Mouse (Mus musculus) mouse embryonic stem cell (cell line): ENCODE measurements around the gene Unc80.

Source experiments
- in situ Hi-C, 2 experiments: fragments of 300-500 bp; cut with MboI; formaldehyde crosslinking; loops; 1 replicate in 1 of 2; 3 replicates in 1 of 2; pipeline ENCODE4 v1.14.3; 2019 to 2020; ENCODE audit warnings: low sequenced_read_pairs in 2 of 2, low pct_unique_long_range_greater_than_20kb in 1 of 2, mixed read lengths in 1 of 2; ENCODE audit not compliant: unreplicated experiment in 1 of 2

Unc80 gene

DNA sequence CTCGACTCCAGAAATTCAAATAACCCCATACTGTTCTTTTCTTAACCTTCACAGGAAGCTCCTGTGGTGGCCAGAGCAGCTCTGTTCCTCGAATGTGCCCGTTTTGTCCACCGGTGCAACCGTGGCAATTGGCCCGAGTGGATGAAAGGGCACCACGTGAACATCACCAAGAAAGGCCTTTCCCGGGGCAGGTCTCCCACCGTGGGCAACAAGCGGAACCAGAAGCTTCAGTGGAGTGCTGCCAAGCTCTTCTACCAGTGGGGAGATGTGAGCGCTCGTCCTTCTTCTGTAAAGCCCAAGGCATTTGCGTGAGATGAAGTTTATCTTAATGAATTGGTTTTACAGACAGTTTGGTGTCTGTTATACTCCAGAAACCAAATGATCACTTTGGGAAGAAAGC, 101.6 kb downstream of the Unc80 start:
- in situ Hi-C loops = no loop called here

DNA sequence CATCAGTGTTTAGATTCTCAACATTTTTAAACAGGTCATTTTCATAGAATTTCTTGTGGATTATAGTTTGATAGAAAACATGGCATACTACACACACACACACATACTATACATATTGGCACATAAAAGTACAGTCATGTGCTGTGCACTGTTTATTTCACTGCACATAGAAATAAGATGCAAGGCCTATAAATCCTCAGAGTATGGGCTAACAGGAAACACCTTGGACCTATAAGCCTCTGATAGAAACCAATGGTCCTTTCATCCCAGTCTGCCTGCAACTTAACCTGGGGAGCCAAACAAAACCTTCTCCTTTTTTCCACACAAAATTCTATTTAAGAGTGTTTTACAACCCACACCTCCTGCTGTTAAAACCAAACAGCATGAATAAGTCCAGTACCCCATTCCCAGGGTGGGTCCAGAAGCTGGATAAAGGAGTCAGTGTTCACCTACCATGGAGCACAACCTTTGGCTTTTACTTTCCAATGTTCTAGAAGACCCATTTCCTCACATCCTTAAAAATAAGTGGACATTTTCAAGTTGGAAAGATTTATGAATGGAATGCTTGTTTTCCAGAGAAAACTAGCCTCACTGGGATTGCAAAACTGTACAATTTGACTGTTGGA, 129.1 kb downstream of the Unc80 start:
- in situ Hi-C loops = no loop called here

DNA sequence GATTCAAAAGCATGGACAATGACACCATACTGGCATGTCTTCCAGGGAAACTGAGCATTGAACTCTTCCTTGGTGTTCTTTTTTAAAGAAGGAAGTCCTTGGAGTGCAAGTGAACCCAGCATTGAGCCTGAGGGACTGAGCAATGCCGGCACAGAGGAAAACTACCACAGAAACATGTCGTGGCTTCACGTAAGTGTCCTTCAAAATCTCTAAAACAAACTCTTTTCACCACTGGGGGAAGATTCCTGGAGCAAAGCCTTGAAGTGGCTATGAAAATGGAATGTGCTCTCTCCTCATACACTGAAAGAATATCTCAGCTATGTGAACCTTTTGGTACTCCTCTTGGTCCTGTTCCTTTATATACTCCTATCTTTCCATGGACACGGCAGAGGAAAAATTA, 140.1 kb downstream of the Unc80 start:
- in situ Hi-C loops = no loop called here

DNA sequence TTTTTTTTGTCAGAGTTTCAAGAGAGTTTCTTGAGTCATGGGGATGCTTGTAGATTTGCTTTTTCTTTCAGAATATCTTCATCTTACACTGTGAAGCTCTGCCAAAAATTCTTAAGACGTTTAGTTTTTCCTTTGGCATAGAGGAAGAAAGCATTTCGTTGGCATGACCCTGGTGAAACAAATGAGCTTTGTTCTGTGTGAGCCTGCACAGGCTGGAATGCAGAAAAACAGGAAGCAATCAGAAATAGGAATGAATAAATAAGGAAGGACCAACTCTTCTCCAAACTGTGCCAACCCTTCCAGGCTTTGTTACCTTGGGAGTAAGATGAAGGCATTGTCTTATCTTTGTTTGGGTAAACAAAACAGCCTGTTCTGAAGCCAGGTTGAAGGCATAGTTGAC, 149.0 kb downstream of the Unc80 start:
- in situ Hi-C loops = no loop called here

DNA sequence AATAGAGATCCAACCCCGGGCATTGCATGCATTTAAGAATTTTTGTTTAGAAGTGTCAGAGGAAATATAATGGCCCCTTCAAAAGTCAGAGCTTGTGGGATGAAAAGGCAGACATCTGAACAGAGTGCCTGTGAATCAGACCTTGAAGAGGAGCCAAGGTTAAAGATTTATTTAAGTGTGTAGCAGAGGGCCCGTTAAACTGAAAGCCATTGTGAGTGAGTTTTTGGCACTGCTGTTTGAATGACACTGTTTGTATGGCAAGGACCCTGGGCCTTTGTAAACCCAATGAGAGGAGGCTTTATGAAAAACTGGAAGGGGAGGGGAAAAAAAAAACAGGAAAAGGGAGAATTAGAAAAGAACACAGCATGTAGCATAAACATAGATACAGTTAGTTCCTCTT, 170.0 kb downstream of the Unc80 start:
- in situ Hi-C loops = no loop called here

DNA sequence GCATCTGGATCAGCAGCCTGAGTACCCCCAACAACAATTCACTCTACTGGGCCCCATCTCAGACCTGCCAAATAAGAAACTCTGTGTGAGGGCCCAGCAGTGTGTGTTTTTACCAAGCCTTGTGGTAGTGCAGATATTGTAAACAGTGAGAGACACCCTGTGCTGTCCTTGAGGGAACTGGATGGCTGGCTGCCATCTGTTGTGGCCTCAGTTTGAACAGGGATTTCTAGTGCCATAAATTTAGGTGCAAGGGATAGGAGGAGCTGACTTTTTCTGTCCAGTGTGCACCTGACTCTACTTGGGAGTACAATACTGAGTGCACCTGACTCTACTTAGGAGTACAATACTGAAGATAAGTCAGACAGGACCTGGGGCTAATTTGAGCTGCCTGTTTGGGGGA, 178.7 kb downstream of the Unc80 start:
- in situ Hi-C loops = no loop called here

DNA sequence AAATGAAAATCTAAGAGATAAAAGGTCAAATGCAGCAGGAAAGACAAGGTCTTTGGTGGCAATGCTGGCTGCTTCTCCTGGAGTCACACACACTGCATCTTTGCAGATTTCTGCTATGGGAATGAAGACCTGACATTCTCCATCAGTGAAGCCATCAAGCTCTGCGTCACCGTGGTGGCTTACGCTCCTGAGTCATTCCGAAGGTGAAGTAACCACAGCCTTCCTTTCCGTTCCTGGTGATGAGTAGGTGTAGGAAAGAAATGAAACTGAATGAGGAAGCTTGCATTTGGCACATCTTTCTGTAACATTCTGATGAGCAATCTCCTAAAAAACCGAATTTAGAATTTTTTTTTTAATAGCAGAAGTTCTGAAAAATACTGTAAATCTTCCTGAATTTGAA, 181.4 kb downstream of the Unc80 start:
- in situ Hi-C loops = no loop called here

DNA sequence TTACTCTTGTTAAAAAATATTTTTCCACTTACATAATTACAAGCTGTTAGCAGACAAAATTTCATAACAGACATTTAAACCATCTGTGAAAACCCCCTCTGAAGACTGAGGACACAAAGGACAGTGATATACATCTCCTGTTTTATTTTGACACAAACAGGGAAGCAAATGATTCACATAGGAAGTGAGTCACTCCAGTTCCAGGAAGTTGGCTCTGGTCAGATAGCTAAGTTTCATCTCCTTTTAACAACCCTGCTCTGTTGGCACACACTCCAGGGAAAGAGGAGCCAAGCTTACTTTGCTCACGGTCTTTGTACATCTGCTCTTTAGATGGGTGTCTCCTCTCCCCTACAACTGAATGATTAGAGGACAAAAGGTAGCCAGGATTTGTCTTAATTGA, 181.8 kb downstream of the Unc80 start:
- in situ Hi-C loops = loop anchor here (25.0 kb wide), 1 partner anchor 538 kb away; no protein-coding TSS in a partner anchor

DNA sequence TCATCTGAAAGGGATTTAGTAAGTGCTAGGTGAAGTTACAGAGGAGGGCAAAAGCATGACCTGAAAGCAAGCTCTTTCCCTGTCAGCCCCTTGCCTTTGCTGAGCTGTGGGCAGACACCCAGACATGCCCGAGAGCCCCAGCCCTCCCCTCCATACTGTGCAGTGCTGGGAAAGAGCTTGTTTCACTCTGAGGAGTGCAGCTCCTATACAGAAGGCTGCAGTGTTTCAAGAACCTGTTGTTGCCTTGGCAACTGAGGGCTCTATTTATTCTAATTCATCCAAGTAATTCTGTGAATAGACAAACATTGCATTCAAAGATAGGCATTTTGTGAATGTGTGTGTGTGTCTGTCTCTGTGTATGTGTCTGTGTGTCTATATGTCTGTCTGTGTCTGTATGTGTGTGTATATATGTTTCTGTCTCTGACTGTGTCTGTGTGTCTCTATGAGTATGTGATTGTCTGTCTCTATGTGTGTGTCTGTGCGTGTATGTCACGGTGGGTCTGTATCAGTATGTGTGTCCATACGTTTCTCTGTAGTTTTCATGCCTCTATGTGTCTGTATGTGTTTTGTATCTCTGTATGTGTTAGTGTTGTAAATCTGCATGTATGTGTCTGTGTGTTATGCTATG, 187.1 kb downstream of the Unc80 start:
- in situ Hi-C loops = loop anchor here (25.0 kb wide), 1 partner anchor 543 kb away; no protein-coding TSS in a partner anchor

DNA sequence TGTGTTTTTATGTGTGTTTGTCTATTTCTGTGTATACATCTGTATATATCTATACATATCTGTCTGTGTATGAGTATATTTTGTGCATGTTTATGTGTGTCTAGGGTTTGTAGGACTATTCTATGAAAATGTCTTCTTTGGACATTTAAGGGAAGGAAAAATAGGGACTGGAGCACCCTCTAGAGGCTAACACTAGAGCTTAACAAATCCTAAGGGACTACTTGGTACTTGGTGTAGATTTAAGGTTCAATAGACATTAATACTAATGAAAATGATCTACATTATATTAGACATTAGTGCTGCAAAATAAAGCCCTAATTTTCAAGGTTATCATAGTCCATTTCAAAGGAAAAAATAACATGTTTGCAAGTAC, 187.6 kb downstream of the Unc80 start:
- in situ Hi-C loops = loop anchor here (25.0 kb wide), 1 partner anchor 543 kb away; no protein-coding TSS in a partner anchor

DNA sequence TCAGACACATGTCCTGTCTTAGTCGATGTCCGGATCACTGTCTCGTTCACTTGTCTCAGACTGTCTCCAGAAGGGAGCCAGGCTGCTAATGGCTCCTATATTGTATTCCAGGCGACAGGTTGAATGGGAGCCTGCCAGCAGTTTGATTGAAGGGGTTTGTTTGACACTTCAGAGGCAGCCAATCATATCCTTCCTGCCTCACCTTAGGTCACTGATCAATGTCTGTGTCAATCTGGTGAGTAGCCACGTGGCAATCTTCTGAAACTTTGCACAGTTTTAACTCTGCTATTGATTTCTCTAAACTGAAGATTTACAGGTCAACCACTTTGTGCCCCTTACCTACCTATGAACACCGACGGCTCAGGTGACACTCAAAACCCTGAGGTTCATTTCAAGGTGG, 203.3 kb downstream of the Unc80 start:
- in situ Hi-C loops = loop anchor here (25.0 kb wide), 1 partner anchor 559 kb away; no protein-coding TSS in a partner anchor

DNA sequence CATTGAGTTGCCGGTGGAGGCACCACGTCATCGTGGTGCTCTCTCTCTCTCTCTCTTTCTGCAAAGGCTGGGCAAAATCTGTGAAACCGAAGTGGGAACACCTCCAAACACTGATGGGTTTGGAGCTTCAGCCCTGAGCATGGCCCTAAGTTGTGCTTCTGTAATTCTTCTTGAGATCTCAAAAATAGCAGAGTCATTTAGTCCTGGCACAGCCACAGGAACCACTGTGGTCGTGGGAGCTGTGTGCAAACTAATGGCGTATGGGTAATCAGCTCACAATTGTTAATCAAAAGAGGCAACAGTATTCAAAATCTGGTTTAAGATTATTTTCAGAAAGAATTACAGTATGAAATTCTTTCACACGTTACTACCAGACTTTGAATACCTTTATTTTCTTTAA, 204.6 kb downstream of the Unc80 start:
- in situ Hi-C loops = loop anchor here (25.0 kb wide), 1 partner anchor 561 kb away; no protein-coding TSS in a partner anchor

DNA sequence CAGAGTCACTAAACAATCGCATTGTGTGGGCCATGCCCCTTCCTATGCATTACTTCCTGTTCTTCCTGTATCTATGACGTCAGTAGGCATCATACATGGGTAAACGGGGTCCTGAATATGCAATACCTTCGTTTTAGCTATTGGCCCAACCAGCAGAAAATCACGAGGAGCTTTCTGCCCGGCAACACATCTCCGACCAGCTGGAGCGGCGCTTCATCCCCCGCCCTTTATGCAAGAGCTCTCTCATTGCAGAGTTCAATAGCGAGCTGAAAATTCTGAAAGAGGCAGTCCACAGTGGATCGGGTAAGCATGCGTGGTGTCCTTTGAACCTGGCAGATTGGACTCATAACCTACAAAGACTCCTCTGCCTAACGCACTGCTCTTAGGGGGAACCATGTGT, 209.8 kb downstream of the Unc80 start:
- in situ Hi-C loops = no loop called here

DNA sequence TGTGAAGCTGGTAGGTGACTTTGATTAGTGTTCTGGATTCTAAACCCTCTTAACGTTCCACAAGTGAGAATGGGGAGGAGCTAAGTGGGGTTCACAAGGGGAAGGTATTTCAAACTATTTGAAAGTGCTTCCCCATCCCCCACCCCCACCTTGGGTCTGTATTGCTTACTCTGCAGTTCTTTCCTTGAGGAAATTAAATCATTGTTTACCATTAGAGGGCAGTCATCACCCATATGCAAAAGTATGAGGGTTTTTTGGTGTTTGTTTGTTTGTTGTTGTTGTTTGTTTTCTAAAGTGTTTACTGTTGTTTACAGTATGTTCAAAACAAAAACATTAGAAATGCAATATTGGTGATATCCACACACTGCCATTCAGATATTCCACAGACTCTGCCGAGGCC, 210.5 kb downstream of the Unc80 start:
- in situ Hi-C loops = no loop called here

DNA sequence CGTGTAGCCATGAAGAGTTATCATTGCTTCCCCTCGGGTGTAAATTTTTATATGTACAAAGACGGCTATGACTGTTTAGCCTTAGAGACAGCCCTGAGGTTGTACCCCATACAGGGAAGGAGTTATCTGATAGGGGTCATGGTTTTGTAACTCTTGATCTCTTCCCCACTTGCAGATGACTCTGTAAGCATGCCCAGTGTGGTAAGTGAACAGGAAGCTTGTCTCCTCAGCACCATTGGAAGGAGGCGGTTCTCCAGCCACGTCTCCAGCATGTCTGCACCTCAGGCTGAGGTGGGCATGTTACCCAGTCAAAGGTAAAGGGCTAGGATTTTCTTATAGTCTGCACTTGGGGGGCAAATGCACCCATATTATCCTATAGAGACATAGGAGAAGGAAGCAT, 214.8 kb downstream of the Unc80 start:
- in situ Hi-C loops = loop anchor here in 1 of 2 experiments (10.0 kb wide), 1 partner anchor 142 kb away; no protein-coding TSS in a partner anchor

DNA sequence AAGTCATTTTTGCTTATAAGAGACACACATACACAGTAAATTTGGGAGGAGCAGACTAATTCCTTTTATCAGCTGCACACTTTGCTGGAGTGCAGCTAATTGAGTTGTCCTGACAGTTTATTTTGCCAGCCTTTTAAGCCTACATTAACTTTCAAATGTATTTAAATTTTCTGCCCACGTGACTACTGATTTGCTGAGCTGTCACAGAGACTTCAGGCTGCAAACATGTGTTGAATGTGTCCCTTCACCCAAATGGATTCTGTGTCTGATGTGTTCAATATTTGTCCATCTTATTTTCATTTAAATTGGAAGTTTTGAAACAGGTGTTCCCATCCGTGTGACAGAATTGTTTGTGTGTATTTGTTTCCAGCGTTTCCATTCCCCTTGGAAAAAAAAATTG, 223.6 kb downstream of the Unc80 start:
- in situ Hi-C loops = no loop called here

DNA sequence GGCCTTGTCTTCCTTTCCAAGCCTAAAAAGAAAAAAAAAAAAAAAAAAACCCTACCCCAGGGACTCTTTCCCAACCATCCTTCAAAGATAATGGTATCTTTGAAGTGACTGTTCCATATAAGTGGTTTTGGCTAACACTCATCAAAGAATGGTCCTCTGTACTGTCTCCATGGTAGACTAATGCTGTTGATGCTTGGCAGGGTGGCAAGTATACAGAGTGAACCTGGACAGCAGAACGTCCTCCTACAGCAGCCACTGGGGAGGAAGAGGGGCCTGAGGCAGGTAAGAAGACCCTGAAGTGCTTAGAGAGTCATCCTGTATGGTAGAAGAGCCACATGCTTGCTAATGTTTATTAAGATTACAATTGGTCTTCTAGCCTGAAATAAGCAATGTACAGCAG, 224.1 kb downstream of the Unc80 start:
- in situ Hi-C loops = no loop called here

DNA sequence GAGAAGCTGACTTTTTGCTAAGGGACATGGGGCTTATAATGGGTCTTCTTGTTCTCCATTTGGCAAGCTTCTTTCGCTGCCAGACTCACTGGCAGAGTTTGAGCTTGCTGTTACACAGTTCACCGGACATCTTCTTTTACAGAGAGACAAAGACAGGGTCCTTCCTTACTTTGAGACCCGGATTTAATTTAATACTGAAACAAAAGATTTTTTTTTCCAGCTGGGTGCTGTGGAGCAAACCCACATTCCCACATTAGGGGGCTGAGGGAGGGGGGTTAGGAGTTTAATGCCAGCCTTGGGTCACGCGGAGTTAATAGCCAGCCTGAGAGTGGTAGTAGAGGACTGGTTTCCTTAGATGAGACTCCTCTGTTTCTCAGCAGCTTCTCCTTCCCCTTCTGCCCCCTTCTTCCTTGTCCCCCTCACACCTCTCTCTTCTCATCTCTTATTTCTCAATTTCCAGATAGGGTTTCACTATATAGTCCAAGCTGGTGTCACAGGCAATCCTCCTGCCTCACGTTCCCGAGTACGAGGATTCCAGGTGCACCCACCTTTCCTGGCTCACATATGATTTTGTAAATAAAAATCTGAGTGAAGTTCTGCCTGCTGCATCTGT, 224.7 kb downstream of the Unc80 start:
- in situ Hi-C loops = no loop called here

DNA sequence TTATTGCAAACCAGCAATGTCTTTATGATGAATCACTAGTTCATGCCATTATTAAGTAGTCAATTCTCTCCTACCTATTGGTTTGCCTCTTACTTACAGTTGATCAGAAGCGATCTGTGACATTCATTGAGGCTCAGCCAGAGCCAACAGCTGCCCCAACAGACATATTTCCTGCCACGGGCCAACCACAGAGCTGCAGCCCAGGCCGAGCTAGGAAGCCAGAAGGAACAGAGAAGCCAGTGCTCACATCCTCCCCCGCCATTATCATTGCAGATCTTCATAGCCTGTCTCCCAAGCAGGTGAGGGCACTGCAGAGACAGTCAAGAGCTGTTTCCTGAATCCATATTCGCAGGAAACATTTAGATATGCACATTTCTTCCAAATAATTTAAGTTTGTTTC, 226.1 kb downstream of the Unc80 start:
- in situ Hi-C loops = no loop called here

DNA sequence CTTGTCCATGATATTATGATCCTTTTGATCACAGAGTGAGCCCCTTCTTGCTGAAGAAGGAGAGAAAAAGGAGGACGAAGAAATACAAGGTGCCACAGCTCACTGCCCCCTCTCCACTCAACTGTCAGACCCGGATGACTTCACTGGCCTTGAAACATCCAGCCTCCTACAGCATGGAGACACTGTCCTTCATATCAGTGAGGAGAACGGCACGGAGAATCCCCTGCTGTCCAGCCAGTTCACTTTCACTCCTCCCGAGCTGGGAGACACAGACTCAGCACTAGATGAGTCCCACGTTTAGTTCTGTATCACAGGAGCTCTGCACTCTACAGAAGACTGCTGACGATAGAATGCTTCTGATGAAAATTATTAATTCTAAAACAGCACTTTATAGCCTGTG, 227.1 kb downstream of the Unc80 start:
- in situ Hi-C loops = no loop called here
